Mouse (Mus musculus): ENCODE results near the gene Wfdc12.

DNA sequence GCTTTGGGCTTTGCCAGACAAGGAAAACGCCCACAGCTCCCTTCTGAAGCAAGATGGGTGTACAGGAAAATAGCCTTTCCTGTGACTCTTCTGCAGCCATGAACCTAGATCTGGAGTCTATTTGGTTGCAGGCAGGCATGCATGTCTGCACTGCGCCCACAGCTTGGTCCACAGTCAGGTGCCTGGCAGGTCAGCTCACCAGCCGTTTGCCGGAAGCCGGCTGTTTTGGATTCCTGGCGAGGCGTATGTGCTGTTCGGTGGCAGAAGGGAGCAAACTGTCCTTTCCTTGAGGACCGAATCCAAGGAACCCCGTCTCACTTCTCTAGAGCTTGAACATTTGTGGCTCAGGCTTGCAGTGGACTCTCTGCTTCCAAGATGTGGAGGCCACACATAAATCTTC is 36.4 kb downstream of the Wfdc12 start:
- TF ChIP-seq CTCF (IDR thresholded peaks at IDR 0.05; ENCODE audit: low read depth) (no peak), EP300 (optimal IDR thresholded peaks at IDR 0.05) (no peak)

Measured in stomach, postnatal 0 days (tissue).